Mouse (Mus musculus) midbrain, embryonic 11.5 days (tissue): ENCODE measurements around the gene Txndc5. TPM values are rescaled to one million over a fixed set of nuclear protein-coding genes. Genes with fewer than 3 reads are reported as not detected.
A peak's percentile ranks its signal among the peaks of the same experiment; 100 is the strongest.

Experiments used
- ATAC-seq: fragments of 200-750 bp; cut with Nextera tagmentation; 2 replicates; pipeline ENCODE4 v1.8.0; 2017; ENCODE audit warnings: moderate TSS enrichment, moderate library complexity; ENCODE audit not compliant: low FRiP score
- DNase-seq: peaks from one replicate; pipeline ENCODE4 v3.0.0; 2015; ENCODE audit warnings: low spot score; ENCODE audit errors: missing footprints
- H3K27ac ChIP-seq: fragments of 300-500 bp; sonication (generic); 2 replicates; pipeline ENCODE4 v1.5.1; 2014; ENCODE audit warnings: low read depth, low read length
- H3K27me3 ChIP-seq: fragments of 300-500 bp; sonication (generic); 2 replicates; pipeline ENCODE4 v1.6.1; 2014; ENCODE audit warnings: mild to moderate bottlenecking, low read length, moderate library complexity, mixed read lengths; ENCODE audit not compliant: control insufficient read depth, insufficient read depth
- H3K36me3 ChIP-seq: fragments of 300-500 bp; sonication (generic); 2 replicates; pipeline ENCODE4 v1.6.1; 2014; ENCODE audit warnings: mild to moderate bottlenecking, low read length, moderate library complexity, mixed read lengths; ENCODE audit not compliant: control insufficient read depth, insufficient read depth
- H3K4me1 ChIP-seq: fragments of 300-500 bp; sonication (generic); 2 replicates; pipeline ENCODE4 v1.6.1; 2014; ENCODE audit warnings: low read length; ENCODE audit not compliant: control insufficient read depth, insufficient read depth
- H3K4me2 ChIP-seq: fragments of 300-500 bp; sonication (generic); 2 replicates; pipeline ENCODE4 v1.6.1; 2014; ENCODE audit warnings: mild to moderate bottlenecking, moderate library complexity
- H3K4me3 ChIP-seq: fragments of 300-500 bp; sonication (generic); 2 replicates; pipeline ENCODE4 v1.5.1; 2014; ENCODE audit warnings: low read depth, low read length
- H3K9ac ChIP-seq: fragments of 300-500 bp; sonication (generic); 2 replicates; pipeline ENCODE4 v1.6.1; 2014; ENCODE audit warnings: low read length
- H3K9me3 ChIP-seq: fragments of 300-500 bp; sonication (generic); 2 replicates; pipeline ENCODE4 v1.6.1; 2016; ENCODE audit warnings: low read length; ENCODE audit not compliant: control insufficient read depth
- WGBS: fragments of 180-500 bp; shearing (Covaris S2); extraction: QIAGEN DNeasy Blood & Tissue Kit; methylation state at CpG from one replicate; pipeline ENCODE4 v1.1.7; 2014; 5-methylcytosine and 5-hydroxymethylcytosine counted together
- polyA plus RNA-seq: library from polyadenylated mRNA; unstranded; fragments of >200 nt; fragmentation: Nextera tagmentation; extraction: Ambion mirVana; gene quantifications from 2 replicates; pipeline ENCODE4 v1.2.1, GENCODE M21; 2014

Gene Txndc5
- polyA plus RNA-seq, 1 experiment from 2014 or later, result 125 TPM

DNA sequence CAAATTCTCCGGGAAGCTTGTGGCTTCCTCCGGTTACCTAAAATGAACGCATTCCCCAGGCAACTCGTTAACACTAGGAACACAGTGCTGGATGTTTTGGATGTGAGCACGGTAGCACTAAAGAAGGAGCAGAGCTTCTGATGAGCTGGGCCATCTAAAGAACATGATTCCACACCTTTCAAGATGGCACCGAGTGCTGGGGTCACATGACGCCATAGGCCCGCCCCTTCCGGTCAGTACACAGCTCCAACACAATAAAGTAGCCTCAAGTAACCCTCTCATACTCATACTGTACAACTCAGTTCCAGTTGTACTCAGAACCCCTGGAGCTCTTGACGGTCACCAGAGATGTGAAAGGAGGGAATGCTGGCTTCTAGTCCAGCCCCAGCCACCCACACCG, 12.0 kb downstream of the Txndc5 start:
- Histone ChIP-seq H3K9me3 (no peaks in the 10 kb centered on the region), H3K4me2 (no peak overlapping the region), H3K9ac (no peak overlapping the region), H3K27me3 (no peaks in the 10 kb centered on the region), H3K36me3 (peaks cover 4% of the 10 kb centered on the region; the same call in 1 of the 2 replicates), H3K27ac (no peak overlapping the region), H3K4me1 (no peaks in the 10 kb centered on the region), H3K4me3 (no peak overlapping the region)
- no peak for DNase-seq
- WGBS, result 92% methylated on average over 11 of the region's 11 CpGs
- ATAC-seq, result no peak

DNA sequence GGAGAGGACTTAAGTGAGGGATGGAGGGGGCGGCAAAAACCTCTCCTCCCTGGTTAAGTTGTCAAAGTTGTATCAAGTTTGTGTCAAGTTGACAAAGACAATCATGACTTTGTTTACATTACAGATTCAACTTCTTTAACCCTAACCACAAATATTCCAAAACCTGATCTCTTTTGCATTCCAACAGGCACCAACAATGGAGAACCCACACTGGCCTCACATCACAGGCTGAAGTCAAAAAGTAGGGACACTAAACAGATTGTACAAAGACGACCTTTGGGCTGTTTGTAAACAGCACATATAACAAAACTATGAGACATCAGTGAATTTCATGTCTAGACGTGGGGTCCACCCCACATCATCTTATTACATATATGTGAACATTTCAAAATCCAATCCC, 12.8 kb downstream of the Txndc5 start:
- Histone ChIP-seq H3K27me3 (no peaks in the 10 kb centered on the region), H3K4me1 (no peaks in the 10 kb centered on the region), H3K4me2 (no peak overlapping the region), H3K9ac (no peak overlapping the region), H3K9me3 (no peaks in the 10 kb centered on the region), H3K36me3 (peaks cover 4% of the 10 kb centered on the region; the same call in 1 of the 2 replicates), H3K4me3 (no peak overlapping the region), H3K27ac (no peak overlapping the region)
- ATAC-seq (no peak), DNase-seq (peak; percentile 61)
- 92% methylated on average over 3 of the region's 3 CpGs for WGBS

DNA sequence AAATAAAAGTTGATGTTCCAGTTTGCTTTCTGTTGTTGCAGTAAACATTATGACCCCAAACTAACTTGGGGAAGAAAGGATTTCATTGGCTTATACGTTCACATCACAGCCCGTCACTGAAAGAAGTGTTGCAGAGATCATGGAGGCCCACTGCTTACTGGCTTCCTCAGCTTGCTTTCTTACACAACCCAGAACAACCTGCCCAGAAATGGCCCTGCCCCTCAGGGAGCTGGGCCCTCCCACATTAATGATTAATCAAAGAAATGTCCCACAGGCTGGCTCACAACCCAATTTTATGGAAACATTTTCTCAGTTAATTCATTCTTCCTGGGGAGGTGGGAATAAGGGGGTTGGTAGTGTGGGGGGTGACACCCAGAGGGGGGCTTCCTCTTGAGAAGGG, 13.2 kb downstream of the Txndc5 start:
- Histone ChIP-seq H3K9ac (no peak overlapping the region), H3K4me3 (no peak overlapping the region), H3K4me1 (no peaks in the 10 kb centered on the region), H3K27me3 (no peaks in the 10 kb centered on the region), H3K4me2 (no peak overlapping the region), H3K27ac (no peak overlapping the region), H3K9me3 (no peaks in the 10 kb centered on the region), H3K36me3 (peaks cover 4% of the 10 kb centered on the region; the same call in 1 of the 2 replicates)
- no peak for ATAC-seq
- DNase-seq, result peak; percentile 10
- WGBS, result 93% methylated on average over 2 of the region's 2 CpGs

DNA sequence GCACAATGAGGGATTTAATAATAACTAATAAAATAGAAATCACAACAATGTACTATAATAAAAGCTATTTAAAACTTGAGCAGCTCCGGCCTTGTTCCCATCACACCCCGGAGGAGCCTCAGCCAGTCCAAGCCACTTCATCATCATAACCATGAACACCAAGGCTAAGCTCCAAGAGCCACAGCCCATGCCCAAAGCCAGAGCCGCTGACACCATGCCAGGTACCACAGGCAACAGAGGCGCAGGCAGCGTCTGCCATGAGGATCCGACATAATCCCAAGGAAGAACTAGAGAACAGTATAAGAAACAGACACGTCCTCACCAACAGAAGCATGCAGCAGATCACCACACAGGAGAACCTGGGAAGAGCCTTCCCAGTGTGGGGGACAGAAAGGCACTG, 14.7 kb downstream of the Txndc5 start:
- DNase-seq (no peak), ATAC-seq (no peak)
- H3K4me3 ChIP-seq, result no peak overlapping the region
- H3K27ac ChIP-seq, result no peak overlapping the region
- H3K4me2 ChIP-seq, result no peak overlapping the region
- H3K9me3 ChIP-seq, result no peaks in the 10 kb centered on the region
- WGBS, result 93% methylated on average over 7 of the region's 7 CpGs
- no peaks in the 10 kb centered on the region for H3K27me3 ChIP-seq
- no peak overlapping the region for H3K9ac ChIP-seq
- 0 out of 2 replicates have a peak, but pooled peaks cover 3% of the 10 kb centered on the region for H3K4me1 ChIP-seq
- peaks cover 4% of the 10 kb centered on the region; the same call in 1 of the 2 replicates for H3K36me3 ChIP-seq

- Histone ChIP-seq H3K27ac (no peak overlapping the region), H3K4me2 (no peak overlapping the region), H3K9ac (no peak overlapping the region), H3K9me3 (no peaks in the 10 kb centered on the region), H3K36me3 (peaks cover 6% of the 10 kb centered on the region; the same call in 1 of the 2 replicates), H3K27me3 (no peaks in the 10 kb centered on the region), H3K4me1 (0 out of 2 replicates have a peak, but pooled peaks cover 3% of the 10 kb centered on the region), H3K4me3 (no peak overlapping the region)
- DNase-seq (no peak), ATAC-seq (no peak)
- WGBS, result 90% methylated on average over 10 of the region's 10 CpGs
These were observed 16.6 kb downstream of the Txndc5 start for GRCm38 (mm10) chr13:38511979-38512378.

DNA sequence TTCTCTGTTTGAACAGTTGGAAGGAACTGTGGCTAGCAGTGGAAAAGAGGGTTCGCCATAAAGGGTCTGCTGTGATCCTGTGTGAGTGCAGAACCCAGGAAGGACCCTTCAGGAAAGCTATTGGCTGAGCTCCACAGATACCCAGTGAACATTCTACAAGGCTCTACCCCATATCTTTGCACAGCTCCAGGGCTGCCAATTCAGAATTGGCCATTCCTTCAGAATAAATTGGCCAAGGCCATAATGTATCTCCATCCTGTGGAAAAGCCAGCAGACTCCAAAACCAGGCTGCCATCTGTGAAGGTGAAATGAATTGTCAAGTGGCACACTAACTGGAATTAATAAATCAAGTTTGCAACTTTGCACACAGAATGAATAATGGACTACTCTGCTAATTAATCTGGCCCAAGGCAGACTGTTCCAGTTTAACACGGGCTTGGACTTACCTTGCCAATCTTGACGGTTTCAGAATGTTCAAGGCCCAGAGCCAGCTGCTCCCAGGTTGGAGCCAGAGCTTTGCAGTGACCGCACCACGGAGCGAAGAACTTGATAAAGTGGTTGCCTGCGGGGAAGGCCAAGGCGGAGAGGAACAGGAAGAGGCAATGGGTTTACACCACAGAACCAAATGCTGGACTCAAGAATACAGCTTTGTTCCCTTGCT, 18.8 kb downstream of the Txndc5 start:
- Histone ChIP-seq H3K27me3 (no peaks in the 10 kb centered on the region), H3K4me3 (no peak overlapping the region), H3K4me1 (0 out of 2 replicates have a peak, but pooled peaks cover 3% of the 10 kb centered on the region), H3K27ac (no peak overlapping the region), H3K36me3 (peaks cover 6% of the 10 kb centered on the region; the same call in 1 of the 2 replicates), H3K4me2 (no peak overlapping the region), H3K9me3 (no peaks in the 10 kb centered on the region), H3K9ac (no peak overlapping the region)
- ATAC-seq (no peak), DNase-seq (no peak)
- WGBS, result 96% methylated on average over 8 of the region's 8 CpGs

DNA sequence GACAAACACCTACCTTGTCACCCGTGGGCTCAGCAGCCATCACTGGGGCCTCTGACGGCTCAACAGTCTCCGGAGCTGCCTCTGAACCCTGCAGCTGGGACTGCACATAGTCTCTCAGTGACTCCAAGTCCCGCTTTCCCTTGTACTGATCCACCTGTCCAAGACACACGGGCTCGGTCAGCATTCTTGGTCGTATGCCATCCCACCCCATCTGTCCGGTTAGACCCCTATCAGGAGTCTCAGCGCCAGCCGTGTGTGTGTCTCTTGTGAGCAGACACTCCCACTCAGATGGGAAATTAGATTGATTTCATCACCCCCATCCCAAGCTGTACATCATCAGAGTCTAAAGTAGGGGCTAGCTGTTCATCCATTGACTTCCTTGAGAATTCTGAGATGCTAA, 21.7 kb downstream of the Txndc5 start:
- no peak overlapping the region for H3K27ac ChIP-seq
- H3K4me2 ChIP-seq, result no peak overlapping the region
- H3K27me3 ChIP-seq, result no peaks in the 10 kb centered on the region
- DNase-seq, result no peak
- H3K4me1 ChIP-seq, result 0 out of 2 replicates have a peak, but pooled peaks cover 3% of the 10 kb centered on the region
- no peak overlapping the region for H3K4me3 ChIP-seq
- no peaks in the 10 kb centered on the region for H3K9me3 ChIP-seq
- H3K9ac ChIP-seq, result no peak overlapping the region
- WGBS, result 93% methylated on average over 10 of the region's 10 CpGs
- no peak for ATAC-seq
- peaks cover 10% of the 10 kb centered on the region for H3K36me3 ChIP-seq

DNA sequence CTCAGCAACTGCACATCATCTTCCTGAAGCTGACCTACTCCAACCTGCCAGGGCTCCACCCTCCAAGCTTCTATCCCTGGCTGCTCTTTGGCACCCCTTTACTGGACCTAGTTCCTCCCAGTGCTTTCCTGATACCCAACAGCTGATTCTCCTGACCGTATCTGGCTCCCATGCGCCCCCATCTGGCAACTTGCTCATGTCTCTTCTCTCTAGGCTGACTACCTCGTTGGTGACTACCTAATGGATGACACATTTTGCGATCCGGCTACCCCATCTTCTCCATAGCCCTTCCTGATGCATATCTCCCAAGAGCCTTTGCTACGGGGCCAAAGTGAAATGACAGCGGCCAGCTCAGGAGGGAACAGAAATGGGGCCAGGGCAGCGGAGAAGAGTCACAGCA, 22.3 kb downstream of the Txndc5 start:
- no peak; the same call in 1 of the 2 replicates for ATAC-seq
- no peaks in the 10 kb centered on the region for H3K27me3 ChIP-seq
- DNase-seq, result peak; percentile 84
- H3K4me2 ChIP-seq, result no peak overlapping the region
- 89% methylated on average over 8 of the region's 8 CpGs for WGBS
- H3K9ac ChIP-seq, result no peak overlapping the region
- H3K36me3 ChIP-seq, result peaks cover 10% of the 10 kb centered on the region
- H3K4me3 ChIP-seq, result no peak overlapping the region
- H3K4me1 ChIP-seq, result 0 out of 2 replicates have a peak, but pooled peaks cover 3% of the 10 kb centered on the region
- H3K9me3 ChIP-seq, result no peaks in the 10 kb centered on the region
- no peak overlapping the region for H3K27ac ChIP-seq

DNA sequence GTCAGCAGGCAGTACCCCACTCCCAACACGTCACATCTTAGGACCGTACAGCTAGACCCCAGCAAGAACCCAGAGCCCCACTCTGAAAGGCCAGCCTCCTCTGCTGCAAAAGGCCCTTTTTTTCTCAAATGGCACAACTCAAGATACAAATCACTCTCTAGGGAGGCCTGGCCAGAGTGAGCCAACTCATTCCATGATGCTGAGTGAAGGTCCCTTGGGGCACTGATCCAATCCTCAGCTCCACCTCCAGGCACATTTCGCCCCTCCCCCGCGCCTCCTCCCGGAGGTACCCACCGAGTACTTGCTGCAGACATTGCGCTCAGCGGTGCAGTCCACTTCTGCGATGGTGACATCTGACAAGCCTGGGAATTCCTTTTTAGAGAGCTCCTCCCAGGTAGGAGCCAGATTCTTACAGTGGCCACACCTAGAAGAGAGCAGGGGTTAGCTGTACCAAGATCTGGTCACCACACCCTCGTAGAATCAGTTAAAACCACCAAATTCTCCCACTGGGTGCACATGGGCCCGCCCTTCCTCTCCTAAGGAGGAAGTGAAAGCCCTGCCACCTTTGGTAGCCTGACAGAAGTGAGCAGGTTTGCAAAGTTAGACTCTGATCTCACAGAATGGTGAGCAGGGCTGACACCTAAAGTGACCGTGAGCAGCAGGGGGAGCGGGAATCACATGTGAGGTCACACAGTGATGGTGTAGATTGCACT, 25.3 kb downstream of the Txndc5 start:
- Histone ChIP-seq H3K4me2 (no peak overlapping the region), H3K36me3 (peaks cover 12% of the 10 kb centered on the region), H3K27me3 (no peaks in the 10 kb centered on the region), H3K9ac (no peak overlapping the region), H3K4me3 (no peak overlapping the region), H3K27ac (no peak overlapping the region), H3K9me3 (no peaks in the 10 kb centered on the region), H3K4me1 (no peaks in the 10 kb centered on the region)
- ATAC-seq (no peak), DNase-seq (no peak)
- 92% methylated on average over 14 of the region's 14 CpGs for WGBS
